Mouse (Mus musculus) splenic B cell, adult 2 months (primary cell): ENCODE results near the gene Aplp2.
"Not testable (repeated sequence)": the region's sequence is repeated elsewhere in the genome, so short reads cannot be mapped to it uniquely, and the experiment has no call there.

Experiments
- DNase-seq: peaks from one replicate; pipeline ENCODE4 v3.0.0-alpha.2; 2011; ENCODE audit warnings: low read depth, low spot score
- H3K27me3 ChIP-seq: 2 replicates; pipeline ENCODE4 v1.6.1; 2012; ENCODE audit warnings: mild to moderate bottlenecking, low read length, moderate library complexity, mixed read lengths; ENCODE audit not compliant: control insufficient read depth, poor library complexity, insufficient read depth, severe bottlenecking
- H3K36me3 ChIP-seq: 2 replicates; pipeline ENCODE4 v1.6.1; 2012; ENCODE audit warnings: mild to moderate bottlenecking, low read length, moderate library complexity, mixed read lengths; ENCODE audit not compliant: control insufficient read depth, poor library complexity, insufficient read depth, severe bottlenecking

Gene Aplp2

GRCm38 (mm10) chr9:31177692-31178091 is 33.9 kb downstream of the Aplp2 start:
- no peaks in the 10 kb centered on the region for H3K27me3 ChIP-seq
- no peak for DNase-seq
- no peaks in the 10 kb centered on the region for H3K36me3 ChIP-seq

- no peaks in the 10 kb centered on the region for H3K36me3 ChIP-seq
- H3K27me3 ChIP-seq, result no peaks in the 10 kb centered on the region
- DNase-seq, result no peak
These were observed 35.1 kb downstream of the Aplp2 start for GRCm38 (mm10) chr9:31176379-31177130.

GRCm38 (mm10) chr9:31175978-31176377 is 35.6 kb downstream of the Aplp2 start:
- Histone ChIP-seq H3K27me3 (no peaks in the 10 kb centered on the region), H3K36me3 (no peaks in the 10 kb centered on the region)
- no peak for DNase-seq

GRCm38 (mm10) chr9:31175346-31175745 is 36.3 kb downstream of the Aplp2 start:
- Histone ChIP-seq H3K27me3 (no peaks in the 10 kb centered on the region), H3K36me3 (no peaks in the 10 kb centered on the region)
- no peak for DNase-seq

GRCm38 (mm10) chr9:31168356-31169093 is 43.1 kb downstream of the Aplp2 start:
- no peak for DNase-seq
- no peaks in the 10 kb centered on the region for H3K36me3 ChIP-seq

GRCm38 (mm10) chr9:31167305-31167704 is 44.3 kb downstream of the Aplp2 start:
- no peaks in the 10 kb centered on the region for H3K27me3 ChIP-seq
- no peaks in the 10 kb centered on the region for H3K36me3 ChIP-seq
- no peak for DNase-seq

More at GRCm38 (mm10) chr9:31168356-31169093, 43.1 kb downstream of the Aplp2 start:
- H3K27me3 ChIP-seq, result no peaks in the 10 kb centered on the region

- H3K36me3 ChIP-seq, DNase-seq, H3K27me3 ChIP-seq: not testable (repeated sequence)
These were observed 46.1 kb downstream of the Aplp2 start for GRCm38 (mm10) chr9:31165505-31165904.

- DNase-seq, result no peak
- Histone ChIP-seq H3K36me3 (peaks cover 1% of the 10 kb centered on the region; the same call in 1 of the 2 replicates), H3K27me3 (no peaks in the 10 kb centered on the region)
These were observed 48.3 kb downstream of the Aplp2 start for GRCm38 (mm10) chr9:31163327-31163726.

- H3K36me3 ChIP-seq, result peaks cover 1% of the 10 kb centered on the region; the same call in 1 of the 2 replicates
- DNase-seq, result no peak
- no peaks in the 10 kb centered on the region for H3K27me3 ChIP-seq
These were observed 48.7 kb downstream of the Aplp2 start for GRCm38 (mm10) chr9:31162911-31163310.

- DNase-seq, result peak; percentile 27
- Histone ChIP-seq H3K27me3 (no peaks in the 10 kb centered on the region), H3K36me3 (peaks cover 3% of the 10 kb centered on the region)
These were observed 51.7 kb downstream of the Aplp2 start for GRCm38 (mm10) chr9:31159910-31160309.

- H3K36me3 ChIP-seq, result peaks cover 3% of the 10 kb centered on the region
- H3K27me3 ChIP-seq, result no peaks in the 10 kb centered on the region
- no peak for DNase-seq
These were observed 55.0 kb downstream of the Aplp2 start for GRCm38 (mm10) chr9:31156594-31156993.

GRCm38 (mm10) chr9:31151050-31151449 is 60.6 kb downstream of the Aplp2 start:
- Histone ChIP-seq H3K27me3 (no peaks in the 10 kb centered on the region), H3K36me3 (no peaks in the 10 kb centered on the region; the same call in 1 of the 2 replicates)
- peak; percentile 80 for DNase-seq

GRCm38 (mm10) chr9:31148135-31148534 is 63.5 kb downstream of the Aplp2 start:
- no peaks in the 10 kb centered on the region for H3K27me3 ChIP-seq
- no peak for DNase-seq

GRCm38 (mm10) chr9:31145272-31145925 is 66.2 kb downstream of the Aplp2 start:
- Histone ChIP-seq H3K27me3 (no peaks in the 10 kb centered on the region), H3K36me3 (no peaks in the 10 kb centered on the region)
- DNase-seq, result peak; percentile 73

More at GRCm38 (mm10) chr9:31148135-31148534, 63.5 kb downstream of the Aplp2 start:
- no peaks in the 10 kb centered on the region for H3K36me3 ChIP-seq

GRCm38 (mm10) chr9:31142924-31143323 is 68.7 kb downstream of the Aplp2 start:
- Histone ChIP-seq H3K27me3 (no peaks in the 10 kb centered on the region), H3K36me3 (no peaks in the 10 kb centered on the region)
- no peak for DNase-seq
